9 mouse cellular contexts compared by ENCODE assay signal in genomic region chr16:49906066-49906465, GRCm38 (mm10).
DNase-seq lines count a peak whose midpoint lies in the region; ATAC-seq and TF ChIP-seq lines count a peak whose summit lies in the region.
"Had no signal": no experiment of that assay in that cellular context is flagged by ENCODE, and none has a peak within 500 bp of the region (broad histone marks: within the 10 kb centered on the region; RNA-seq: fewer than 3 reads in every experiment).

No protein-coding gene starts in this region.

- peaks cover 96% of the 10 kb centered on the region for H3K36me3 ChIP-seq in megakaryocyte, embryonic 14.5 days (replicated peaks; ENCODE audit: low read length)
- H3K36me3 ChIP-seq in limb, embryonic 12.5 days: peaks cover 5% of the 10 kb centered on the region; the same call in 1 of the 2 replicates
- no peaks in the 10 kb centered on the region for H3K36me3 ChIP-seq in stomach, postnatal 0 days (ENCODE audit: control insufficient read depth, insufficient read depth, low read length)

- H3K4me3 ChIP-seq in megakaryocyte, embryonic 14.5 days (replicated peaks): peak overlapping the region; percentile 31
- H3K4me3 ChIP-seq in limb, embryonic 12.5 days (replicated peaks): no peak overlapping the region
- H3K4me3 ChIP-seq in stomach, postnatal 0 days (ENCODE audit: low read depth, low read length): no peak overlapping the region

- peak overlapping the region; percentile 34; the same call in 1 of the 2 replicates for H3K4me2 ChIP-seq in limb, embryonic 12.5 days
- no peak overlapping the region for H3K4me2 ChIP-seq in stomach, postnatal 0 days (replicated peaks; ENCODE audit: low read depth)

- TF ChIP-seq EP300 in stomach, postnatal 0 days (optimal IDR thresholded peaks at IDR 0.05): no peak

- no peaks in the 10 kb centered on the region for H3K27me3 ChIP-seq in megakaryocyte, embryonic 14.5 days (replicated peaks)
- H3K27me3 ChIP-seq in limb, embryonic 12.5 days: no peaks in the 10 kb centered on the region
- no peaks in the 10 kb centered on the region for H3K27me3 ChIP-seq in stomach, postnatal 0 days (ENCODE audit: control insufficient read depth, insufficient read depth, low read length)

- DNase-seq in heart, adult 11 months: peak; percentile 48
- no peak for DNase-seq in heart, adult 9 months (ENCODE audit: low spot score in 2 of 2)
- DNase-seq in stomach, postnatal 0 days (ENCODE audit: low spot score): no peak
- no peak for DNase-seq in testis, postnatal 14 days (ENCODE audit: low spot score)
- DNase-seq: cerebellum, adult 18-20 months had no signal

- TF ChIP-seq CTCF in stomach, postnatal 0 days (IDR thresholded peaks at IDR 0.05; ENCODE audit: low read depth): no peak

- peaks cover 87% of the 10 kb centered on the region for H3K4me1 ChIP-seq in megakaryocyte, embryonic 14.5 days
- H3K4me1 ChIP-seq in limb, embryonic 12.5 days (replicated peaks): peaks cover 33% of the 10 kb centered on the region
- H3K4me1 ChIP-seq in stomach, postnatal 0 days (replicated peaks; ENCODE audit: control insufficient read depth, insufficient read depth): 0 out of 2 replicates have a peak, but pooled peaks cover 3% of the 10 kb centered on the region

- peak overlapping the region; percentile 84 for H3K27ac ChIP-seq in limb, embryonic 12.5 days
- peak overlapping the region; percentile 83 for H3K27ac ChIP-seq in stomach, postnatal 0 days (replicated peaks)

- H3K9ac ChIP-seq in limb, embryonic 12.5 days (replicated peaks): no peak overlapping the region
- H3K9ac ChIP-seq in stomach, postnatal 0 days (ENCODE audit: low read length): no peak overlapping the region

- 33% methylated on average over 5 of the region's 5 CpGs for WGBS in limb, embryonic 12.5 days
- 50% methylated on average over 5 of the region's 5 CpGs for WGBS in stomach, postnatal 0 days

- H3K9me3 ChIP-seq in megakaryocyte, embryonic 14.5 days: no peaks in the 10 kb centered on the region
- no peaks in the 10 kb centered on the region for H3K9me3 ChIP-seq in limb, embryonic 12.5 days
- H3K9me3 ChIP-seq in stomach, postnatal 0 days (ENCODE audit: control insufficient read depth, low read length): no peaks in the 10 kb centered on the region

- ATAC-seq in megakaryocyte, adult 5-6 weeks (ENCODE audit: poor library complexity, severe bottlenecking): no peak
- no peak for ATAC-seq in limb, embryonic 12.5 days (ENCODE audit: insufficient number of reproducible peaks, insufficient read depth, low FRiP score, low TSS enrichment, low read depth)
- 0 out of 2 replicates have a peak, but pooled peaks have one; percentile 17 for ATAC-seq in stomach, postnatal 0 days (ENCODE audit: low FRiP score, low TSS enrichment)
- no peak for ATAC-seq in megakaryocyte progenitor cell, adult 5-6 weeks (replicated peaks; ENCODE audit: poor library complexity)
